Mouse (Mus musculus) stomach, embryonic 14.5 days (tissue): Measurements from ENCODE around the gene Olfr520. TPM values are rescaled to one million over a fixed set of nuclear protein-coding genes. Genes with fewer than 3 reads are reported as not detected.

ENCODE experiments used
- ATAC-seq: fragments of 200-750 bp; cut with Nextera tagmentation; 2 replicates; pipeline ENCODE4 v1.8.0; 2017; ENCODE audit warnings: low read depth, moderate TSS enrichment; ENCODE audit not compliant: insufficient number of reproducible peaks, insufficient read depth, low FRiP score
- H3K27ac ChIP-seq: fragments of 300-500 bp; sonication (generic); 2 replicates; pipeline ENCODE4 v1.5.1; 2014; ENCODE audit warnings: mild to moderate bottlenecking, low read length, moderate library complexity, mixed read lengths
- H3K27me3 ChIP-seq: fragments of 300-500 bp; sonication (generic); 2 replicates; pipeline ENCODE4 v1.6.1; 2014; ENCODE audit warnings: low read length, control low read depth, mixed read lengths; ENCODE audit not compliant: control insufficient read depth, insufficient read depth
- H3K36me3 ChIP-seq: fragments of 300-500 bp; sonication (generic); 2 replicates; pipeline ENCODE4 v1.6.1; 2014; ENCODE audit warnings: mild to moderate bottlenecking, control low read depth, low read length, moderate library complexity, mixed read lengths; ENCODE audit not compliant: control insufficient read depth, insufficient read depth
- H3K4me1 ChIP-seq: fragments of 300-500 bp; sonication (generic); 2 replicates; pipeline ENCODE4 v1.6.1; 2014; ENCODE audit warnings: low read length, control low read depth, mixed read lengths; ENCODE audit not compliant: control insufficient read depth, insufficient read depth
- H3K4me2 ChIP-seq: fragments of 300-500 bp; sonication (generic); replicated peaks from 2 replicates; pipeline ENCODE4 v1.6.1; 2014; ENCODE audit warnings: low read depth, low read length, control low read depth
- H3K4me3 ChIP-seq: fragments of 300-500 bp; sonication (generic); 2 replicates; pipeline ENCODE4 v1.5.1; 2014; ENCODE audit warnings: low read depth, low read length, control low read depth
- H3K9ac ChIP-seq: fragments of 300-500 bp; sonication (generic); replicated peaks from 2 replicates; pipeline ENCODE4 v1.6.1; 2014; ENCODE audit warnings: low read depth, mild to moderate bottlenecking, control low read depth, low read length, moderate library complexity, mixed read lengths
- H3K9me3 ChIP-seq: fragments of 300-500 bp; sonication (generic); 2 replicates; pipeline ENCODE4 v1.6.1; 2016; ENCODE audit warnings: low read depth, low read length, control low read depth; ENCODE audit not compliant: control insufficient read depth
- WGBS: fragments of 180-500 bp; shearing (Covaris S2); extraction: QIAGEN DNeasy Blood & Tissue Kit; methylation state at CpG from one replicate; pipeline ENCODE4 v1.1.7; 2014; 5-methylcytosine and 5-hydroxymethylcytosine counted together
- polyA plus RNA-seq: library from polyadenylated mRNA; unstranded; fragments of >200 nt; fragmentation: Nextera tagmentation; extraction: Ambion mirVana; gene quantifications from 2 replicates; pipeline ENCODE4 v1.2.1, GENCODE M21; 2014

The Olfr520 gene
- polyA plus RNA-seq, 1 experiment from 2014 or later = not detected

GRCm38 (mm10) chr7:99707671-99708070, 22.4 kb upstream of the Olfr520 start:
- no peaks in the 10 kb centered on the region for H3K27me3 ChIP-seq
- H3K4me1 ChIP-seq = 0 out of 2 replicates have a peak, but pooled peaks cover 5% of the 10 kb centered on the region
- H3K4me3 ChIP-seq = no peak overlapping the region
- no peak overlapping the region for H3K9ac ChIP-seq
- WGBS = 89% methylated on average over 6 of the region's 6 CpGs
- no peak overlapping the region for H3K4me2 ChIP-seq
- H3K27ac ChIP-seq = no peak overlapping the region
- H3K36me3 ChIP-seq = no peaks in the 10 kb centered on the region
- no peaks in the 10 kb centered on the region for H3K9me3 ChIP-seq
- no peak for ATAC-seq

- 70% methylated on average over 8 of the region's 8 CpGs for WGBS
These were observed 21.8 kb upstream of the Olfr520 start for GRCm38 (mm10) chr7:99708301-99708721.

GRCm38 (mm10) chr7:99708750-99709149, 21.3 kb upstream of the Olfr520 start:
- H3K4me2 ChIP-seq = no peak overlapping the region
- H3K9ac ChIP-seq = no peak overlapping the region
- H3K4me1 ChIP-seq = 0 out of 2 replicates have a peak, but pooled peaks cover 5% of the 10 kb centered on the region
- no peak overlapping the region for H3K27ac ChIP-seq
- no peak overlapping the region for H3K4me3 ChIP-seq
- H3K9me3 ChIP-seq = no peaks in the 10 kb centered on the region
- H3K36me3 ChIP-seq = no peaks in the 10 kb centered on the region
- 71% methylated on average over 5 of the region's 5 CpGs for WGBS
- no peak for ATAC-seq
- H3K27me3 ChIP-seq = no peaks in the 10 kb centered on the region

More at GRCm38 (mm10) chr7:99708301-99708721, 21.8 kb upstream of the Olfr520 start:
- Histone ChIP-seq H3K27me3 (no peaks in the 10 kb centered on the region), H3K27ac (no peak overlapping the region), H3K4me1 (0 out of 2 replicates have a peak, but pooled peaks cover 5% of the 10 kb centered on the region), H3K4me3 (no peak overlapping the region), H3K9ac (no peak overlapping the region), H3K4me2 (no peak overlapping the region), H3K36me3 (no peaks in the 10 kb centered on the region), H3K9me3 (no peaks in the 10 kb centered on the region)
- ATAC-seq = no peak

GRCm38 (mm10) chr7:99709992-99710391, 20.1 kb upstream of the Olfr520 start:
- H3K4me2 ChIP-seq = no peak overlapping the region
- H3K27ac ChIP-seq = no peak overlapping the region
- no peaks in the 10 kb centered on the region for H3K9me3 ChIP-seq
- no peak overlapping the region for H3K9ac ChIP-seq
- H3K36me3 ChIP-seq = no peaks in the 10 kb centered on the region
- H3K4me3 ChIP-seq = no peak overlapping the region
- H3K27me3 ChIP-seq = no peaks in the 10 kb centered on the region
- no peak for ATAC-seq
- WGBS = 55% methylated on average over 7 of the region's 7 CpGs
- H3K4me1 ChIP-seq = 0 out of 2 replicates have a peak, but pooled peaks cover 5% of the 10 kb centered on the region

- Histone ChIP-seq H3K9ac (no peak overlapping the region), H3K36me3 (no peaks in the 10 kb centered on the region), H3K4me3 (no peak overlapping the region), H3K27me3 (no peaks in the 10 kb centered on the region), H3K27ac (no peak overlapping the region), H3K4me1 (0 out of 2 replicates have a peak, but pooled peaks cover 5% of the 10 kb centered on the region), H3K9me3 (no peaks in the 10 kb centered on the region), H3K4me2 (no peak overlapping the region)
- ATAC-seq = no peak
- 27% methylated on average over 1 of the region's 1 CpGs for WGBS
These were observed 19.6 kb upstream of the Olfr520 start for GRCm38 (mm10) chr7:99710476-99710875.

GRCm38 (mm10) chr7:99711166-99711565, 18.9 kb upstream of the Olfr520 start, which contains the start of gene Slco2b1:
Slco2b1 (minus strand) TSS chr7:99711340.
- Histone ChIP-seq H3K9me3 (no peaks in the 10 kb centered on the region), H3K27ac (no peak within 1 kb of the TSS), H3K9ac (no peak within 1 kb of the TSS), H3K4me1 (0 out of 2 replicates have a peak, but pooled peaks cover 5% of the 10 kb centered on the region), H3K36me3 (no peaks in the 10 kb centered on the region), H3K4me2 (no peak within 1 kb of the TSS), H3K4me3 (no peak within 1 kb of the TSS), H3K27me3 (no peaks in the 10 kb centered on the region)
- no peak for ATAC-seq
- WGBS = 71% methylated on average over 8 of the region's 8 CpGs

- no peaks in the 10 kb centered on the region for H3K9me3 ChIP-seq
- no peaks in the 10 kb centered on the region for H3K27me3 ChIP-seq
- no peak overlapping the region for H3K9ac ChIP-seq
- H3K27ac ChIP-seq = no peak overlapping the region
- no peaks in the 10 kb centered on the region for H3K36me3 ChIP-seq
- no peak for ATAC-seq
- H3K4me3 ChIP-seq = no peak overlapping the region
- H3K4me1 ChIP-seq = no peaks in the 10 kb centered on the region
- H3K4me2 ChIP-seq = no peak overlapping the region
- WGBS = 91% methylated on average over 4 of the region's 4 CpGs
These were observed 17.6 kb upstream of the Olfr520 start for GRCm38 (mm10) chr7:99712431-99712830.

- 87% methylated on average over 2 of the region's 2 CpGs for WGBS
- Histone ChIP-seq H3K4me3 (no peak overlapping the region), H3K27ac (no peak overlapping the region), H3K36me3 (no peaks in the 10 kb centered on the region), H3K9me3 (no peaks in the 10 kb centered on the region), H3K4me2 (no peak overlapping the region), H3K27me3 (no peaks in the 10 kb centered on the region), H3K4me1 (no peaks in the 10 kb centered on the region), H3K9ac (no peak overlapping the region)
- ATAC-seq = no peak
These were observed 13.5 kb upstream of the Olfr520 start for GRCm38 (mm10) chr7:99716536-99716935.

- H3K27ac ChIP-seq = no peak overlapping the region
- no peaks in the 10 kb centered on the region for H3K27me3 ChIP-seq
- ATAC-seq = no peak
- H3K4me3 ChIP-seq = no peak overlapping the region
- no peak overlapping the region for H3K4me2 ChIP-seq
- H3K9ac ChIP-seq = no peak overlapping the region
- WGBS = 88% methylated on average over 2 of the region's 2 CpGs
- no peaks in the 10 kb centered on the region for H3K4me1 ChIP-seq
- no peaks in the 10 kb centered on the region for H3K9me3 ChIP-seq
- no peaks in the 10 kb centered on the region for H3K36me3 ChIP-seq
These were observed 4.5 kb downstream of the Olfr520 start for GRCm38 (mm10) chr7:99734612-99735011.
